Mouse (Mus musculus) brain, embryonic 14.5 days (tissue): Measurements from ENCODE around the gene Arnt.

Experiments used
- CTCF ChIP-seq: fragments of 200-500 bp; IDR thresholded peaks from 2 replicates; pipeline ENCODE4 v1.5.1; 2012; ENCODE audit warnings: inconsistent platforms, mild to moderate bottlenecking, moderate library complexity, borderline replicate concordance; ENCODE audit not compliant: insufficient read depth, insufficient read length; ENCODE audit errors: extremely low read depth
- POLR2A ChIP-seq: fragments of 200-500 bp; IDR thresholded peaks from 2 replicates; pipeline ENCODE4 v1.6.1; 2012; ENCODE audit warnings: mild to moderate bottlenecking, inconsistent platforms, borderline replicate concordance; ENCODE audit not compliant: poor library complexity, insufficient read depth, insufficient read length, severe bottlenecking; ENCODE audit errors: extremely low read depth

DNA sequence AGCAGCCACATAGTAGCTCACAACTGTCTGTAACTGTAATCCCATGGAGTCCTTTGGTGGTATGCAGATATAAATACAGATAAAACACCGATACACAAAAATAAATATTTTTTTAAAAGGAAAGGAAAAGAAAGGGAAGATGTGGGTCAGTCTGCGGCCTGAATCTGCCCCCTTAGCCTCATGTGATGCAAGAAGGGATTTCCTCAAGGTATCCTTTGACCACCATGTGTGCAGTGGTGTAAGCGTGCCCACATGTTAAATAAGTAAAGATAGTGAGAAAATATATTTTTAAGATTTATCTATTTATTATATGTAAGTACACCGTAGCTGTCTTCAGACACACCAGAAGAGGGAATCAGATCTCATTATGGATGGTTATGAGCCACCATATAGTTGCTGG is 105.6 kb downstream of the Arnt start:
- TF ChIP-seq CTCF = no peak
- no peak for TF ChIP-seq POLR2A
